Comparison of ENCODE assay signal across 13 mouse cellular contexts in the genomic region with DNA sequence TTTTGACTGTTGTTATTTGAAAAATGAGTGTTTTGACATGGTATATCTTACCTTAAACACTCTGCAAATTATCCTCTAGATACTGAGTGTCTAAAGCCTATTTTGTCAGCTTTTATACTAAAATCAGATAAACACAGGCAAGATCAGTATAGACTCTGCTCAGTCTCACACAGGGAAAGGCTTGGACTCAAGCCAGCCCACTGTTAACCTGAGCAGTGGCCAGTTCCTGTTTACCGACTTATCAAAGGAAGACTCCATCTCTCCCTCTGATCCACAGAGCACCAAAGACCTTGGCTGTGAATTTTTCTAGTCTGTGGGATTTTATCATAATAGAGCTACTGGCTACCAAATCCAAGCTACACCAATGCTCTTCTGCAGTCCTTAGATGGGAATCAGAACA. TPM values are rescaled to one million over a fixed set of nuclear protein-coding genes. Genes with fewer than 3 reads are reported as not detected.
"Had no signal": no experiment of that assay in that cellular context is flagged by ENCODE, and none has a peak within 500 bp of the region (broad histone marks: within the 10 kb centered on the region; RNA-seq: fewer than 3 reads in every experiment).

No protein-coding gene starts in this region.

- H3K4me2 ChIP-seq: liver, embryonic 13.5 days; midbrain, embryonic 11.5 days; neural tube, embryonic 12.5 days had no signal

- H3K36me3 ChIP-seq: liver, embryonic 13.5 days; neural tube, embryonic 12.5 days had no signal

- H3K27me3 ChIP-seq: liver, embryonic 13.5 days; neural tube, embryonic 12.5 days had no signal

- H3K9ac ChIP-seq: liver, embryonic 13.5 days; neural tube, embryonic 12.5 days had no signal

- H3K9me3 ChIP-seq: liver, embryonic 13.5 days; neural tube, embryonic 12.5 days had no signal

- DNase-seq: kidney, postnatal 14 days; kidney, postnatal 4 days; liver, embryonic 13.5 days; lung, adult 2 months; lung, postnatal 14 days; lung, postnatal 4 days; retina, postnatal 1 day; thymus, adult 18-20 months; thymus, postnatal 36 days had no signal

- H3K27ac ChIP-seq: liver, embryonic 13.5 days; neural tube, embryonic 12.5 days had no signal

- H3K4me1 ChIP-seq: liver, embryonic 13.5 days; neural tube, embryonic 12.5 days had no signal

- H3K4me3 ChIP-seq: liver, embryonic 13.5 days; neural tube, embryonic 12.5 days had no signal

RNA-seq across cellular contexts. Expression of a gene that starts 31.5 kb away (rescaled TPM):
- total RNA-seq: megakaryocyte-erythroid progenitor cell, adult 5-6 weeks had no signal
- polyA plus RNA-seq: testis, adult 2 months had no signal
